18 mouse cellular contexts compared by ENCODE assay signal in the genomic region with DNA sequence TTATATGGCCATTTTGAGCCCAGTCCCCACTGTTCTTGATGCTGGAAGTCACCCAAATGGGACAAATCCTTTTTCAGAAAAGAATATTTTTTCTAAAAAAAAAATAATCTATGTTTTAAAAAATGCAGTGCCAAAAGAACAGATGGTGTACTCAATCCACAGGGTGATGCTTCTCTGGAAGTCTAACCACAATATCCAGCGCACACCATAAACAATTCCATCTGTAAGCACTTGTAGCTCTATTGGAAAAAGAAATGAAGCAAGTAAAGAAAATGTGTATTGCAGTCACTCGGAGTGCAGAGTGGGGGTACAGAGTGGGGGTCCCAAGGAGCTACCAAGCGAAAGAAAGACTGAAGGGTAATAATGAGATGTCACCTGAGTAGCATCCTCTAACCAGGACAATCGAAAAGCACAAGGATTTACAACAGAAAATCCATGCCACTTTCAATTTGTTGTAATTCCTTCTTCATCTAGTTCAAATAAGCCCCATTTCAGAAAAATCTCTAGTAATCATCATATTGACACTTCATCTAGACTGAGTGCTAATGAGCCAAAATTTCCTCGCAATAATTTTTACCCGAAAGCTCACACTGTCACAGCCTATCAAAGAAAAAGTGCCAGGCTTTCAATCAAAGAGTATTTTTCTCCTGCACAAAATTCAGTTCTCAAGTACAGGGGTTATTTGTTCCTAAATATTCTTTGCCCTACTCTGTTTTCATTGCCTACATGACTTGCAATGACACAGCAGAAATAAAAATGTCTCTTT.
DNase-seq lines count a peak whose midpoint lies in the region; ATAC-seq and TF ChIP-seq lines count a peak whose summit lies in the region.
"Had no signal": no experiment of that assay in that cellular context is flagged by ENCODE, and none has a peak within 500 bp of the region (broad histone marks: within the 10 kb centered on the region; RNA-seq: fewer than 3 reads in every experiment).

No protein-coding gene starts in this region.

- TF ChIP-seq CTCF in cerebellum, adult 2 months (IDR thresholded peaks at IDR 0.05; ENCODE audit: borderline replicate concordance, insufficient read depth, low read depth, low read length) = no peak
- TF ChIP-seq CTCF in forebrain, postnatal 0 days (IDR thresholded peaks at IDR 0.05; ENCODE audit: low read depth) = no peak

- no peak for TF ChIP-seq POLR2A in cerebellum, adult 2 months (IDR thresholded peaks at IDR 0.05; ENCODE audit: borderline replicate concordance, insufficient read depth, low read length)

- no peaks in the 10 kb centered on the region for H3K36me3 ChIP-seq in forebrain, embryonic 14.5 days (ENCODE audit: control insufficient read depth, insufficient read depth, low read length)
- H3K36me3 ChIP-seq in forebrain, embryonic 12.5 days (replicated peaks) = no peaks in the 10 kb centered on the region
- H3K36me3 ChIP-seq in forebrain, postnatal 0 days (ENCODE audit: insufficient read depth) = no peaks in the 10 kb centered on the region
- no peaks in the 10 kb centered on the region for H3K36me3 ChIP-seq in kidney, embryonic 14.5 days (ENCODE audit: control insufficient read depth, insufficient read depth, low read length)
- H3K36me3 ChIP-seq: heart, embryonic 15.5 days; lung, embryonic 15.5 days; midbrain, embryonic 15.5 days had no signal

- intact Hi-C loops in left cerebral cortex, postnatal 25 days (cut with DNase I) = no loop called here
- intact Hi-C loops in left cerebral cortex, postnatal 4 days (cut with DNase I) = no loop called here

- no peak overlapping the region for H3K4me2 ChIP-seq in forebrain, embryonic 14.5 days (ENCODE audit: low read length)
- H3K4me2 ChIP-seq in forebrain, embryonic 12.5 days = no peak overlapping the region
- H3K4me2 ChIP-seq in forebrain, postnatal 0 days (ENCODE audit: low read depth) = no peak overlapping the region
- no peak overlapping the region for H3K4me2 ChIP-seq in kidney, embryonic 14.5 days (replicated peaks; ENCODE audit: low read depth, low read length)
- H3K4me2 ChIP-seq: heart, embryonic 15.5 days; hindbrain, embryonic 14.5 days; liver, embryonic 11.5 days; lung, embryonic 15.5 days; midbrain, embryonic 15.5 days had no signal

- H3K4me1 ChIP-seq in forebrain, embryonic 14.5 days (ENCODE audit: control insufficient read depth, insufficient read depth, low read length) = no peaks in the 10 kb centered on the region
- no peaks in the 10 kb centered on the region for H3K4me1 ChIP-seq in forebrain, embryonic 12.5 days
- H3K4me1 ChIP-seq in cerebellum, adult 2 months (ENCODE audit: control insufficient read depth, insufficient read depth, low read length) = peaks cover 5% of the 10 kb centered on the region; the same call in 1 of the 2 replicates
- H3K4me1 ChIP-seq in forebrain, postnatal 0 days (ENCODE audit: insufficient read depth) = 0 out of 2 replicates have a peak, but pooled peaks cover 5% of the 10 kb centered on the region
- no peaks in the 10 kb centered on the region for H3K4me1 ChIP-seq in kidney, embryonic 14.5 days (ENCODE audit: control insufficient read depth, insufficient read depth, low read length)
- H3K4me1 ChIP-seq: heart, embryonic 15.5 days; lung, embryonic 15.5 days; midbrain, embryonic 15.5 days had no signal

- H3K27ac ChIP-seq in forebrain, embryonic 14.5 days (ENCODE audit: low read depth, low read length) = no peak overlapping the region
- H3K27ac ChIP-seq in forebrain, embryonic 12.5 days = no peak overlapping the region
- no peak overlapping the region for H3K27ac ChIP-seq in cerebellum, adult 2 months (ENCODE audit: insufficient read depth, low read length)
- H3K27ac ChIP-seq in forebrain, postnatal 0 days (ENCODE audit: low read depth, low read length) = no peak overlapping the region
- no peak overlapping the region for H3K27ac ChIP-seq in kidney, embryonic 14.5 days (ENCODE audit: low read depth, low read length)
- H3K27ac ChIP-seq: gastrocnemius, adult 2 months; heart, embryonic 15.5 days; hindbrain, embryonic 14.5 days; lung, embryonic 15.5 days; midbrain, embryonic 15.5 days had no signal

- H3K27me3 ChIP-seq in forebrain, embryonic 14.5 days (replicated peaks; ENCODE audit: control insufficient read depth, insufficient read depth, low read length) = no peaks in the 10 kb centered on the region
- no peaks in the 10 kb centered on the region for H3K27me3 ChIP-seq in forebrain, embryonic 12.5 days
- H3K27me3 ChIP-seq in cerebellum, adult 2 months (ENCODE audit: control insufficient read depth, insufficient read depth, low read length) = no peaks in the 10 kb centered on the region
- no peaks in the 10 kb centered on the region for H3K27me3 ChIP-seq in forebrain, postnatal 0 days (ENCODE audit: insufficient read depth, low read length)
- no peaks in the 10 kb centered on the region for H3K27me3 ChIP-seq in kidney, embryonic 14.5 days (ENCODE audit: control insufficient read depth, insufficient read depth, low read length)
- H3K27me3 ChIP-seq: heart, embryonic 15.5 days; lung, embryonic 15.5 days; midbrain, embryonic 15.5 days; Patski had no signal

- no peak overlapping the region for H3K4me3 ChIP-seq in forebrain, embryonic 14.5 days (ENCODE audit: low read depth, low read length)
- no peak overlapping the region for H3K4me3 ChIP-seq in forebrain, embryonic 12.5 days (replicated peaks)
- no peak overlapping the region for H3K4me3 ChIP-seq in cerebellum, adult 2 months (replicated peaks; ENCODE audit: insufficient read depth, low read depth, low read length)
- no peak overlapping the region for H3K4me3 ChIP-seq in forebrain, postnatal 0 days (ENCODE audit: low read depth, low read length)
- H3K4me3 ChIP-seq in kidney, embryonic 14.5 days (ENCODE audit: low read length) = no peak overlapping the region
- H3K4me3 ChIP-seq: gastrocnemius, adult 2 months; heart, embryonic 15.5 days; lung, embryonic 15.5 days; midbrain, embryonic 15.5 days had no signal

- no peak overlapping the region for H3K9ac ChIP-seq in forebrain, embryonic 14.5 days (ENCODE audit: low read length)
- no peak overlapping the region for H3K9ac ChIP-seq in forebrain, embryonic 12.5 days
- no peak overlapping the region for H3K9ac ChIP-seq in forebrain, postnatal 0 days
- no peak overlapping the region for H3K9ac ChIP-seq in kidney, embryonic 14.5 days (ENCODE audit: low read depth, low read length)
- H3K9ac ChIP-seq: heart, embryonic 15.5 days; hindbrain, embryonic 14.5 days; lung, embryonic 15.5 days; midbrain, embryonic 15.5 days had no signal

- ATAC-seq in forebrain, embryonic 14.5 days = peak; percentile 57; the same call in 1 of the 2 replicates
- no peak for ATAC-seq in forebrain, embryonic 12.5 days (ENCODE audit: low FRiP score)
- ATAC-seq in forebrain, postnatal 0 days = peak; percentile 59
- no peak for ATAC-seq in kidney, embryonic 14.5 days (ENCODE audit: low FRiP score, low TSS enrichment)
- ATAC-seq: intestine, embryonic 16.5 days; midbrain, embryonic 15.5 days; Patski had no signal

- WGBS in forebrain, embryonic 14.5 days = 80% methylated on average over 6 of the region's 6 CpGs
- WGBS in forebrain, embryonic 12.5 days = 78% methylated on average over 6 of the region's 6 CpGs
- 29% methylated on average over 6 of the region's 6 CpGs for WGBS in cerebellum, adult 2 months
- 52% methylated on average over 6 of the region's 6 CpGs for whole genome bisulfite sequencing in forebrain, postnatal 0 days
- WGBS in kidney, embryonic 14.5 days = 85% methylated on average over 6 of the region's 6 CpGs

- DNase-seq in forebrain, embryonic 14.5 days (ENCODE audit: low spot score) = peak; percentile 60
- peak; percentile 24 to 52 for DNase-seq in left cerebral cortex, postnatal 25 days (ENCODE audit: low spot score in 2 of 2)
- no peak for DNase-seq in left cerebral cortex, postnatal 4 days
- DNase-seq in cerebellum, adult 2 months = peak; percentile 44 to 82
- peak; percentile 29 for DNase-seq in forebrain, postnatal 0 days
- no peak for DNase-seq in heart, adult 11 months
- DNase-seq: gastrocnemius, adult 2 months; heart, adult 18-20 months; kidney, postnatal 25 days had no signal

- H3K9me3 ChIP-seq in forebrain, embryonic 14.5 days (replicated peaks; ENCODE audit: control insufficient read depth, low read length) = no peaks in the 10 kb centered on the region
- no peaks in the 10 kb centered on the region for H3K9me3 ChIP-seq in forebrain, embryonic 12.5 days
- no peaks in the 10 kb centered on the region for H3K9me3 ChIP-seq in forebrain, postnatal 0 days (ENCODE audit: low read length)
- no peaks in the 10 kb centered on the region for H3K9me3 ChIP-seq in kidney, embryonic 14.5 days (ENCODE audit: control insufficient read depth, low read length)
- H3K9me3 ChIP-seq: heart, embryonic 15.5 days; lung, embryonic 15.5 days; midbrain, embryonic 15.5 days had no signal

Comparison
In these comparisons a context has a peak if more than half of its experiments do, and no peak if none do; other contexts are left out.
1. ATAC-seq: peak in forebrain, embryonic 14.5 days (single experiment) and forebrain, postnatal 0 days (single experiment); none in forebrain, embryonic 12.5 days (single experiment) and kidney, embryonic 14.5 days (single experiment).
2. DNase-seq: peak in forebrain, embryonic 14.5 days (single experiment), left cerebral cortex, postnatal 25 days (2 of 2), cerebellum, adult 2 months (2 of 2) and forebrain, postnatal 0 days (single experiment); none in left cerebral cortex, postnatal 4 days (single experiment) and heart, adult 11 months (single experiment).